Mouse (Mus musculus): ENCODE results near the gene Umad1. TPM values are rescaled to one million over a fixed set of nuclear protein-coding genes. Genes with fewer than 3 reads are reported as not detected.
"Not testable (repeated sequence)": the region's sequence is repeated elsewhere in the genome, so short reads cannot be mapped to it uniquely, and the experiment has no call there.

Gene Umad1
- total RNA-seq, 2 experiments from 2014 or later, result 10.2 to 10.4 TPM

DNA sequence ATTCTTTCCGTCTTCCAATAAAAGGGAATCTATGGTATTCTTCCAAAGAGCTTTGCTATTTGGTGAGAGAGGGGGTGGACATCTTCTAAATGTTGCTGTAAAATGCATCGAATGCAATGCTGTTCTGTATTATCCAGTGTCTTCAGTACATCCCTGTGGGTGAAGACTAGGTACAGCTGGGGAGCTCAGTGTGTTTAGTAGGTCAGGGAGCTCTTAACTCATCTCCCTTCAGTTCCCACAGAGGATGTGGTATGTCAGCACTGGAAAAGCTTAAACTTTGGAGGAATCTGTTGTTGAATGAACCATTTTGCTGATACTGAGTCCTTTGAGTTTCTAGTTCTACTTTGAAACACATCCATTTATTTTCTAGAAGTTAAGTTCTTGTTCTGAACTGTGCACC lies 53.5 kb downstream of the Umad1 start:
- DNase-seq, result no peak

DNA sequence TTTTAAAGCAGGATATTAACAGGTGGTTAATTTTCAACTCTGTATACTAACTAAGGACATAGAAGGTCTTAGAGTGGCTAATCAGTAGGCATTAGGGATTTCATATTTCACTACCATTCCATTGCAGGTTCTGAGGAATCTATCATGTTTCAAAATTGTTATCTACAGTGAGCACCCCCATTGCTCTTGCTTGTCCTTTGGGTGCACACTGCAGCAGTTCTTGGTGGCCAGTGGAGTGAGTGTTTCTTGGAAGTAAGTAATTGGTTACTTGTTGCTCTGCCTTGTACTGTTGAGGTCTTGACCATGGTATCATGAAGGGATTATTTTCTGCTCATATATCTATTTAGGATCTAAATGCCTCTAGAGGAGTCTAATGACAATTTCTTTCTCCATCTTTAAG lies 57.1 kb downstream of the Umad1 start:
- no peak for DNase-seq

DNA sequence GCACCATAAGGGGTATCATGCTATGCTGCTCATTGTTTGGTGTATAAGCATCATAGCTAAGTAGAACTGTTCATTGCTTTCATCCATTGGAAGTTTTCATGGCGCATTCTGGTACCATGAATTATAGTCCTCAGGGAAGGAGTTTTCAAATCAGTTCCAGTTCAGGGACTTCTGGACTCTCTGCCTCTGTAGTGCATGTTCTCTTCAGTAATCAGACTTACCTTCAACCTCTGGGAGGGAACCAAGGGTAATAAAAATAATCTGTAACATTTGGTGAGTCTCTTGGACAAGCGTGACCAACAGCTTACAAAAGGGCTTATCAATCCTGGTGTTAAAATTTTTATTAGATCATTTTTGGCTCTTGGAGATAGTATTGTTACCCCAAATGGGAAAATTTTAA lies 60.5 kb downstream of the Umad1 start:
- DNase-seq, result no peak

DNA sequence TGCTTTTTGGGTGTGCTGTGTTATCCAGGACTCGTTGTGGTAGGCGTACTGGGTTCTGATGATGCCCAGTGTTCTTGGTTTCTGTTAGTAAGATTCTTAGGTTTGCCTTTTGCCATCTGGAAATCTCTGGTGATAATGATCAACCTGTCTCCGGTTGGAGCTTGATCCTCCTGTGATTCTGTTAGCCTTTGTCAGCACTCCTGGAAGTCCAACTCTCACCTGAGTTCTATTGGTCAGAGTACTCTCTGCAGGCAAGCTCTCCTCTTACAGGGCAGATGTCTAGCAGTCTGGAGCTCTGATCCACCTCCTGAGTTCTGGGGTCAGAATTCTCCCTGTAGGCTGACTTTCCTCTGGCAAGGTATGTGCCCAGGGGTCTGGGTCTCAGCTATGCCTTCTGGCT lies 72.4 kb downstream of the Umad1 start:
- not testable (repeated sequence) for DNase-seq

DNA sequence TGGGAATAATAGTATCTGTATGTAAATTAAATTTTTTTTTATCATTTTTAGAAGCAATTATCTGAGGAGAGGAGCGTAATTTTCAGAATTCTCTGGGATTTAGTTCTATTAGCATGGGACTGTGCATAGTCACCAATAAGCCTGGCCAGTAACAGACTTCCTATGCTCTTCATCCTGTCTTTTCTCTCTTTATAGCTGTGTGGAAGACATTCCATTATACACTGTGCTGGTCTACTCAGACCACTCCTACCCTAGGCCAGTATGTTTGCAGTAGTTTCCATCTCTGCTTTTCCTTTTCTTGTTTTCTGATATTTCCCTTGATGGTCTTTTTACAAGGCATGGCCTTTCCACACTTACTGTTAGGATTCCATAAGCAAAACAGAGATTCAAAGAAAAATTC lies 74.3 kb downstream of the Umad1 start:
- DNase-seq, result no peak

DNA sequence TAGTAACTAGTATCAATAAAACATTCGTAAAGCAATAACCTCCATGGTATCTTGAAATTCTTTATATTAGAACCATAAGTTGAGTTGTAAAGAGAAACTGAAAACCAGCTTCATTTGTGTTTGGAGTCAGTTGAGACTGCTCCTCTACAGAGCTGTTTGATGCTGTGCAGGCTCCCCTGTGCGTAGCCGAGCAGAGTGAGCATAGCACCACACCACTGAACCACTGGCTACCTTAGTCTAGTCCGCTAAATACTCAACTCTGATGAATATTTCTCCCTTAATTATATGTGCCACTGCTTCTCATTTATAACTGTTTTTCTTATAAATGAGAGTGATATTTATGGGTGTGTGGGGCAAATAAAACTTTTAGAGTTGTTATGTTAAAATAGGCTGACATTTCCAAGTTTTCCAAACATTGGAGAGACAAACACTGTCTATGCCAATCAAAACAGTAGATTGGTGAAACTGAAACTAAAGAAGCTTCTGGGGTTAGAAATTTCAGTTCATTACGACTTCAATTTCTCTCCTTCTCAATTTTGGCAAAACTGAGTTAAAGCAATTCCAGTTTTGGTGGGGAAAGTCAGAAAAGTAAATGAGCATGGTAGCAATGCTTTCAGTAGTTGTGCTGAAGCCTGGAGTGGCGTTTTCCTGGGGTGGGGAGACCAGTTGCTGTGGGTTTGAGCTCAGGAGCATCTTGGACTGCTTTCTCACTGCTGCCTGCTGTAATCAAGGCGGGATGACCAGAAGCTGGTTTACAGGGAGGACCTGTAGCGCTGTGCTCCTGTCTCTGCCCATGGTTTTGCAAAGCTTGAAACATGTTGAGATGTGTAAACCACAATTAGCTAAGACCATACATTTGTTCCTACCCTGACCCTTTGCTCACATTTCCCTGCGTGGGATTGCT lies 77.7 kb downstream of the Umad1 start:
- DNase-seq, result no peak

DNA sequence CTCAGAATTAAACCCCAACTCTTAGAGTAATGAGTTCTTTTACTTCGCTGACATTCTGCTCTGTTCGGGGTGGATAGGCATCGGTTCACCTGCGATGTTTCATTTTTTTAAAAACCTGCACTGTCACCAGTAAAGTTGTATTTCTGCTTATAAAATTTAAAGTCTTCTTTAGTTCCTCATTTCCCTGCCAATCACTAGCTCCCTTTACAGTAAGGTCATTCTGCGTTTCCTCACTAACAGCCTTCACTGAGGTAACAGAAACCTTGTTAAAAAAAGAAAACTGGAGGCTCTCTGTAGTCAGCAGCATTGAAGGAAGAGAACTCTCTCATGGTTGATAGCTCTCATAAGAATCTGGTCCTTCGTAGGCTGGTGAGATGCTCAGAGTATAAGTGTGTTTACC lies 80.4 kb downstream of the Umad1 start:
- DNase-seq, result no peak

DNA sequence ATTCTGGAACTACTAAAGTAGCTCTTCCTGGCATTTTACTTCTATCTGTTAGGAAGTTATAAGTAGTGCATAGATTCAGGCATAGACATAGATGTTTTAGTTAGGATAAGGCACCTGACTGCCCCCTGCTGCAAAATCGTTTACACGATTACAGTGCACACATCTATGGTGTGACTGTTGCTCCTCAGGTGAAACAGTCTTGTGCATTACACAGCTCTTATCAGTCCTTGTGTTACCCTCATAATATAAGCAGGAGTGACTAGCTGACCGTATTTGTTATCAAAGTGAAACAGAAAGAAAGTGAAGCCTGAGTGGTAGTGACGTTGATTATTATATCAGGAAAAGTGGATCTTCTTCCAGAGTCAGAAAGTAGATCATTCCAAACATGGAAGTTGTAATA lies 84.2 kb downstream of the Umad1 start:
- DNase-seq, result no peak

DNA sequence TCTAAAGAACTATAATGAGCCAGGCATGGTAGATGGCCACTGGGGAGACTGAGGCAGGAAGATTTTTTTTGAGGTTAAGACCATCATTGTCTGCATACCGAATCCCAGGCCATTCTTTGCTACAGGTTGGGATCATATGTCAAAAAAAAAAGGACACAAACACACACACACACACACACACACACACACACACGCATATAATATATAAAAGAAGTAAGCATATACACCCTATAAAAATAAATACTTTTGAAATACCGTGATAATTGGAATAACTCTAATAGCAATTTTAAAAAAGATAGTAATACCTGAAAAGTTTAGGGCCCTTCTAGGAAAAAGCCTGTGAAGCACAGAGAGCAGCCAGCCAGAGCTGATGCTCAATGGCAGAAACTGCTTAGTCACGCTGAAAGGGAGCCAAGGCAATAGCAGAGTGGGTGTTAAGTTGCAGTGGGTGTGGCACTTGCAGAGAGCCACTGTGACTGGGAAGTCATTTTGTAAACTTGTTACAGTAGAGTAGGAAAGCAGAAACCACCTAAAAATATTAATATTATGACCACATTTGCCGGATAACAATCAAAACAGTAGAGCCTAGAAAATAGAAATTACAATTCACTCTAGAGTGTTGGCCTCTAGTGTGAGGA lies 86.2 kb downstream of the Umad1 start:
- peak; percentile 65 for DNase-seq

DNA sequence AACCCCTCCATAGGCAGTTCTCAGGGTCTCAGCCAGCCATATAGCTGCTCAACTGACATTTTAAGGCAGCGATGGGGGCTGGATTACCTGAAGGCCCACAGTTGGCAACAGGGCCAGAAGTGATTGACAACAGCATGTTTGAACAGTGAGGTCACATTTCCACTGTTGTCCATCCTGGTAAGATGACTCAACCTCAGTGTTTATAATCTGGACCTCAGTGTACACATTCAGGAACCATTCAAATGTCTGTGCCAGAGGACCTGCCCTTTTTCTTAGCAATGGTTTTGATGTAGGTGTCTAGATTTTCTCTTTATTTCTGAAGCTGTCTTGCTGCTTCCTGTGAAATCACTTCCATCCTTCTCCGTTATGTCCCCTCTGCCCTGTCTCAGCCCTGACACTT lies 88.1 kb downstream of the Umad1 start:
- no peak for DNase-seq

DNA sequence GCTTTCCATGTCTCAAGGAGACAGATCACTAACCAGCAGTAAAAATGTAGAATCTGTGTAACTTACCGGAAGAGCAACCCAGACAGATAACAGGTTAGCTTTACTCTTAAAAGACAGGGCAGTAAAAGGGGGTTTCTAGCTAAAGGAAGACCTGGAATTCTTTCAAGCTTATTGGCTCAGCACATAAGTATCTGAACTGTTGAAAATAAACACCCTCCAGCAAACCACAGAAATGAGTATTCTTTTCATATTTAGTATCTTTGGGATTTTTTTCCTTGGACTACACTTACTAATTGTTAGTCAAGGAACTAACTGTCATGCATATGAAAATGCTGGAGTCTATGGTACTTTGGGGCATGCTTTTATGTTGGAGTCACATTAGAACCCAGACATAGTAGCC lies 89.3 kb downstream of the Umad1 start:
- no peak for DNase-seq

DNA sequence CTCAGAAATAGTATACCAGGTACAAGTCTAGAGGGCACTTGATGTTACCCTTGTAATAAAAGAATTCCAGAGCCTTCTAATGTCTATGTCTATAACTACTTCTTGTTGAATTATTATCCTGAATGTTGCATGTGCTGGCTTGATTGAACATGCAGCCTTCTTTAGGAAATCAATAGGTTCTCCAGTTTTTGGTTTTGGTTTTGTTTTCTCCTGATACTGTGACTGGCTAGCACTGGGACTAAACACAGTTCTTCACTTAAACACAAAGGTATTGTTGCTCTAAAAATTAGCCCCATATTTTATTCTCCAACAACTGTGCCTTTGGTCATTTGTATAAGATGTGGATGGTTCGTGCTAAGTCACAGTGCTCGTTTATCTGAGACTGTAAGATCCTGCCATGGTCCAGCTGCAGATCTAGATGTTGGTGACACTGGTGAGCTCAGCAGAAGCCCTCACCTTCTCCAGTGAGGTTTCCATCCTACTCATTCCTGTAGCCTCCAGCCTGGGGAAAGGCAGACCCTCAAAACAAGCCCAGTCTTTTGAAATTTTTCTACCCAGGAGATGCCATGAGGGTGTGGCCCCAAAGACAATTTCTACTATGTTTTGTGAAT lies 90.1 kb downstream of the Umad1 start:
- DNase-seq, result no peak

DNA sequence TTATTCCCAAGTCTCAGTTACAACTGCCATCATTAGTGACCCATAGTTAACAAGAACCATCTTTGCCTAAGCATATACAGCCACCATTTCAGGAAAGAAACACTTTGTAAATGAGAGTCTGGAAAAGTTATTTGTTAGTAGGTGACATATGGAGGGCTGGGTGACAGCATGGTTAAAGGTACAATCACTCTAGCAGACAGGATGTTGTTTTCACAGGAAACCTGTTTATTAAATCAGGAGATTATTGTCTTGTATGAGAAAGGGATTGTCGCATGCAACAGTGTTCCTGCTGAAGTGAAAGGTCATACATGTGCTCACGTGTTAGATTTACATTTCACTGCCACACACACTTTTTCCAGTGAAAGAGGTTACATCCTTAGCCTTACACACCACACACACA lies 92.4 kb downstream of the Umad1 start:
- DNase-seq, result no peak

DNA sequence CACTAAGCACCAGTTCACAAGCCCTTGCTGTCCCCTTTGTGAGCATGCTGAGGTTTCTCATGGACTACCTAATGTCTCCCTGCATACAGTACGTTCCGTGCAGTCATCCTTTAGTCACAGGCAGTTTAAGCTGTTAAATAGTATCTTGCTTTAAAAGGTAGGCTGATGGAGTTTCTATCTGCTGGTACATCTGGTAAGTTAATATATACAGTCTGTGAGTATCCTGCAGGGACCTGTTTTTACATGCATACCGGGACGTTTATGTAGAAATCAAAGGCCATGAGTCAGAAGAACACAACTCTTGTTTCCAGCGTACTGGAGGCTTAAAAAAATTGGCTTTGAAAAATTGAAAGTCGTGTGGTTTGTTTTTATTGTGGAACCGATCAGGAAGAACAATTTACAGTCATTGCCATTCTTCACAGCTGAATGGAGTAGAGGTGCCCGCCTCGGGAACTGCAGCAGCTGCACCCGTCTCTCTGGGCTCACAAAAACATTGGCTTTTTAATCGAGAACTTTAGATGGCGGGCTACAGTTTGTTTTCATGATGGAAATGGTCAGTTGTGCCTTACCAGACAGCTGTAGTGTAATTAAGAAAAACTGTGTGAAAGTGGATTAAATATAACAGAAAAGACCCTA lies 93.6 kb downstream of the Umad1 start:
- DNase-seq, result no peak

DNA sequence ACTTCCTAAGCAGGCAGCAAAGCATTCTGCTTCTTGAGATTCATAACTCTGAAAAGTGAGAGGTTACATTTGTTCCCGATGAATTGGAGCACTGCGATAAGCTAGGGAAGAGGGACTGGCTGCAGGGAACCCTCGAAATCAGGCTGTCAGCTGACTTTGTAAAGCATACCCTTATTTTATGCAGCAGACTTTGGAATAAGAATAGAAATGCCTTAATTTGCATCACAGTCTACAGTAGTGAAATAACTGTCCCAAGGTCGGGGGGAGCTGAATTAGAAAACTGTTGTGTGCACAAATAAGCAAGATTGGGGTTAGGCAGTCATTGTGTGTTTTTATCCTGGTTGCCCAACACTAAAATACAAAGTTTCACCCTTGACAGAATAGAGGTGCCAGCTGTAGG lies 94.4 kb downstream of the Umad1 start:
- no peak for DNase-seq

DNA sequence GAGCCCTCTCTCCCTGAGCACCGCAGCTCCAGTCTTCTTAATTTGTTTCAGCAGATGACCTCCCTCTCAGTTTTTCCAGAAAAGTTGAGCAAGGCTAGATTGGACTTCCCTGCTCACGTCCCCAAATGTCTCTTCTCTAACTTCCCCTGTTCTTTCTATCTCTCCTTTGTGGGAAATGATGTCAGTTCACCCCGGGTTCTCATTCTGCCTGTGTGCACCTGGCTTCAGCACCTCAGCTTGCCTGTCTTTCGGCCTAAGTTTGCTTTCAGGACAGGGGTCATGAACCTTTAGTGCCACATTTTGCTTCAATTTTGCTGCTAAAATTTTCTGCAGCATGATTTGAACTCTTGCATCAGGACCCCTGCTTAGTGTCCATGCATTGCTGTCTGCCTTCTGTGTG lies 95.8 kb downstream of the Umad1 start:
- no peak for DNase-seq

DNA sequence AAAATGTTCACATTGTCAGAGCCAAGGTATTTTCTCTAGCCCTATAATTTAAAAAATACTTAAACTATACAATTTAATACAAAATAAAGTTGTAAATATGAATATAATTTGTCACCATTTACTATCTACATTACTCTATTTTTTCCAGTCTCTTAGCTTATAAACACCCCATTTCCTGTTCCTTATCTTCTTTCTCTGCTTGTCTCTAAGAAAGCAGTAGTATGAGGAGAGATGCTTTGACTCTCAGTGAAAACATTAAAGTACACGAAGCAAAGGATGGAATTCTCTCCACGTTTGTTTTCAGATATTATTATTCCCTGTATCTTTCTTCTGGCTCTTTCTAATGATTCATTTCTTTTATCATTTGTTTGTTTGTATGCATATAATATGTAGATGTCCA lies 99.1 kb downstream of the Umad1 start:
- DNase-seq, result no peak

DNA sequence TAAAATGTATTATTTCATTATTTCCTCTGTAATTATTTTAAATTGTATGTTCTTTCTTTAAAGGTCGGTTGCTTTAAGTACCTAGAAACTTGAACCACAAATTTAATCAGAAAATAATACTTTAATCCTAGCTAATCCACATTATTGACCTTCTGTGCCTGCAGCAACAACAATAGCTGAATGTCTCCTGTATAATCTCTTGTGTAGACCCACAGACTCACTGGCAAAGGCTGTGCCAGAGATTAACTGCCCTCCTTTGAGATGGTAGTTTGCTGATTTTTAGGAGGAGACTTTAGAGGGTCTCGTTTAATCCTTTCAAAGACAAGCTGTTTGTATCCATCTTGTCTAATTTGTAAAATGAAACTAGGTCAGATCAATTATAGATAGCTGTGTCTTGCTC lies 99.7 kb downstream of the Umad1 start:
- no peak for DNase-seq

DNA sequence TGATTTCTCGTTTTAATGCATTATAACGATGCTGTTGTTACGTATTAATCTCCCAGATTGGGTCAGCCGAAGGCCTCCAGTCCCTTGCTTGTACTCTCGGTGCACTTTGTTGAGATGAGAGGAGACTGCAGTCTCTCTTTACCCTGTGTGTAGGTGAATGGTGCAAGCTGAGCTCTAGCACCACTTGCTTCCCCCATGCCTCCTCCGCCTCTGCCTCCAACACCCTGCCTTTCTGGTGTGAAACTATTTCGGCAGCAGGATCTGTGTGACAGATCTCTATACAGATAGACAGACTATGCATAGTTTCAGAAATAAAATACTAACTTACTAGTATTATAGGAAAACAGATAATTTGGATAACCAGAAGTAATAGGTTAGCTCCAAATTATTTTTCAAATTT lies 101.7 kb downstream of the Umad1 start:
- DNase-seq, result no peak

DNA sequence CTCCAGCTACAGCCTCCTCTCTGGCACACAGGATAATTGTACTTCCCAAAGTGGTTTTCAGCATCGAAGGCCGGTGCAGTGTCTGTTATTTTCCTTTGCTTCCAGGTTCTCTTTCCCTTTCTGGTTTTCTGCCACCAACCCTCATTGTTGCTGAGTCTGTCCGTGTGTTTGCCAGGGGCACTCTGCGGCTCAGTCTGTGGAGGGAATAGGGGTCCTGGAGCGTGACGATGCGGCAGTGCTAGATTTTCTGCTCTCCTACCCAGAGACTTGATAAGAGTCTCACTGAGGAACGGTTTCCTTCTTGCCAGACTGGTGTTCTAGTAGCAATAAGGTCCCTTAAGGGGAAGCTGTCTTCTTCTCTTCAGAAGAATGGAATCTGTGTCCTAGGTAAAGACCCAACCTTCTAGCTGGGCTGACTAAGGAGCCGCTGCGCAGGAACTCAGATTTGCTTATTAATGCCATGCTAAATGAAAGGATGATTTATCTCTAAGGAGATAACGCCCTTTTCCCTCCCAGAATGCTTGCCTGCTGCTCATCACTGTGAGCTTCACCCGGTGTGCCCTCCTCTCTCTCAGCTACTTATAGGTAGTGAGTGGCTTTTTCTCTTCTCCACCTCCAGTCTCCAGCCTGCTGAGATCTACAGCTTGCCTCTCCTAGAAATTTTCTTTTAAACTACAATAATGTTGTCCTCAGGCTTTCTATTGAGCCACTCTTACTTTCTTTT lies 105.1 kb downstream of the Umad1 start:
- DNase-seq, result no peak

DNA sequence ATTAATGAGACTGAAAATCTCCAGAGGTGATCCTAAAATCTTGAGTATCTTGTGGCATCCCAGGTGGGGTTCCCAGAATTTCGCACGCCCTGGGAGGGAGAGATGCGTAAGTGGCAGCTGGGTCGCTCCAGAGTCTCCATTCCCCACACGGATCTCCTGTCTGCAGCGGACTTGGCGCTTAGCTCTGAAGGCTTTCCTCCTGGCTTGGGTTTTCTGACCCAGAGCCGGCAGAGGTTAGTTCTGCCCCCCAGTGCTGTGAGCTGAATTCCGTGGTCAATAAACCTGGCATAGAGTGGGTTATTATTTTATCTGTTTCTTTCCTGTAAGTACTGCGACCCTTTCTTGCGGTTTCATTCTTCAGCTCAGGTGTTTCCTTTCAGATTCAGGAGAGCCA lies 105.7 kb downstream of the Umad1 start:
- DNase-seq, result no peak

DNA sequence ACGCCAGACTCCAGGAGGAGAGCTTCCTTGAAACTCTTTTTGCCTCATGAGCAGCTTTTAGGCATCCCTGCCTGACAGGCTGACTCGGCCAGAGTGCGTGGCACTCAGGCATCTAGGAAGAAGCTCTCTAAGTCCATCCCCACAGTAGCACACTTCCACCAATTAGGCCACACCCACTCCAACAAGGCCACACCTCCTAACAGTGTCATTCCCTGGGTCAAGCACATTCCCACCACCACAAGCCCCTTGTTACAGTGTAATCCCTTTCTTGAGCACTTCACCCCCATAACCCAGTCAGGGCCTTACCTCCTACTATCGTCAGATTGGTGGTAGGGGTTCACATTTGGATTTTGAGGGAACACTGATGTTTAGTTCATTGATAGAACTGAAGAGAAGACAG lies 108.6 kb downstream of the Umad1 start:
- DNase-seq, result no peak
